Mouse (Mus musculus): Measurements from ENCODE around the gene Ttc30a2.

The Ttc30a2 gene

DNA sequence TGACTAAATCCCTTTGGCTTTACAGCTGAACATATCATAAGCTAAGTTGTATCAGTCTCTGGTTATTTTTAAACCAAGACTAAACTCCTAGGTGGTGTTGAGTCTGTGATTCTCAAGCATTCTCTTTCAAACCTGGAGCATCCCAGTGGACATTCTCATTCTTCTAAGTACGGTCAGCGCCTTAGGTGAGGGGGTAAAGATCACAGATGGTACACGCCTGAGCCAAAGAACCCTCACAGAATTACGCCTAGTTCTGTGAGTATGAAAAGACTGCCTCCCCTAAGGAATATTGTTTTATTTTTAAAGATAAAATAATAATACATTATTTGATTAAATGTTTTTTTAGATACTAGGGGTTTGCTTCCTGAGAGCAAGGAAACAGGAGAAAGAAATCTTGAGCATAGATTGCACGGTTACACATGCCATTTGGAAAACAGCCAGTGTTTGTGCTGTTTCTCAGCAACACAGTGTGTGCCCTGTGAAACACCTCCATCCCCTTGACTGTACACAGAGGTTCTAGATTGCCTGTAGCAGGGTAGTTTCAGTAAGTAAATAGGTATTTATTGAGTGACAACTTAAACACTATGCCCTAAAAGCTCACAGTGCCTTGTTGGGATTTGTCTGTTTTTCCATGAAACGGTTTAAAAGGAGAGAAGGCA lies 48.1 kb downstream of the Ttc30a2 start:
- no peak for DNase-seq (ENCODE audit: extremely low spot score, low read depth, low spot score)

DNA sequence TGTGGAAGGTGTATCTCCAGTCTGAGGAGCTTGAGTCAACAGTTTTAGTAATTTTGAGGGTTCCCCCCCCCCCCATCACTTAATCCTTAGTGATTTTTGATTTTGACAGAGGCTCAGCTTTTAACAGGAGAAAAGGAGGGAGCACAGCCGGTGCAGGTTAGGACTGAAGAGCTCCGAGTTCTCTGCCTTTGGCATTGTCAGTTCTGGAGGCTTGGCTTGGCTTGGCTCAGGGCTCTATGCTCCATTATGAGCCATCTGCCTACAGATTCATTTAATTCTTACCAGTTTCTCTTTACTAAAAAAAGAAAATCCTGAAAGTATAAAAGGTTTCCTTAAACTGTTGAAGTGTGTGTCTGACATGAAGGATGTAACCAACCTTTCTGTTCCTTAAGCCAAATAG lies 48.8 kb downstream of the Ttc30a2 start:
- no peak for DNase-seq (ENCODE audit: extremely low spot score, low read depth, low spot score)

DNA sequence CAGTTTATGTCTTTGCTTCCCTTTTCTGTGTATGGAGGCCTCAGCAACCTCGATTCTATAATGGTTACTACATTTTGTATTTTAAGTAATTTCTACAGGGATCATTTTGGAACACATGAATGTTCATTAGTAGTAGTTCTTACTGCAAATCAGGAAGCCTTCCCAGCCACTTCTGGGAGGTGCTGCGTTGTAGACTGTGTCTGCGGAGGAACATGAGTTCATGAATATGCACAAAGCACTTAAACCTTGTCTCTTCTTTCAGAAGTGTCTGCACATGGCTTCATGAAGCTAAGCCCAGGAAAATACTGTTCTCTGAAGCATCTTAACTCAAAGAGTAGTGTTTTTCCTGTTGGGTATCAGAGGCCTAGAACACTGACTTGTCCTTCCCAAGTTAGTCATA lies 50.0 kb downstream of the Ttc30a2 start:
- DNase-seq (ENCODE audit: extremely low spot score, low read depth, low spot score): no peak

GRCm38 (mm10) chr2:75926061-75926460 lies 51.9 kb downstream of the Ttc30a2 start:
- no peak for DNase-seq (ENCODE audit: extremely low spot score, low read depth, low spot score)

Data from hindlimb bud, embryonic 11.5 days (tissue).